Mouse (Mus musculus) embryonic facial prominence, embryonic 11.5 days (tissue): Measurements from ENCODE around the gene Evx1. TPM values are rescaled to one million over a fixed set of nuclear protein-coding genes. Genes with fewer than 3 reads are reported as not detected.
A peak's percentile ranks its signal among the peaks of the same experiment; 100 is the strongest.

Experiments used
- ATAC-seq: fragments of 200-750 bp; cut with Nextera tagmentation; replicated peaks from 2 replicates; pipeline ENCODE4 v1.8.0; 2017; ENCODE audit warnings: low read depth; ENCODE audit not compliant: insufficient number of reproducible peaks, low FRiP score, low TSS enrichment
- DNase-seq: peaks from one replicate; pipeline ENCODE4 v3.0.0-alpha.2; 2015; ENCODE audit warnings: low spot score
- H3K27ac ChIP-seq: fragments of 300-500 bp; sonication (generic); replicated peaks from 2 replicates; pipeline ENCODE4 v1.5.1; 2014; ENCODE audit warnings: mild to moderate bottlenecking, low read depth, low read length, control low read depth
- H3K27me3 ChIP-seq: fragments of 300-500 bp; sonication (generic); 2 replicates; pipeline ENCODE4 v1.6.1; 2014; ENCODE audit warnings: mild to moderate bottlenecking, low read length, moderate library complexity, mixed read lengths; ENCODE audit not compliant: control insufficient read depth, insufficient read depth
- H3K36me3 ChIP-seq: fragments of 300-500 bp; sonication (generic); replicated peaks from 2 replicates; pipeline ENCODE4 v1.6.1; 2014; ENCODE audit warnings: low read depth, mild to moderate bottlenecking, low read length, moderate library complexity, mixed read lengths; ENCODE audit not compliant: control insufficient read depth, insufficient read depth
- H3K4me1 ChIP-seq: fragments of 300-500 bp; sonication (generic); 2 replicates; pipeline ENCODE4 v1.6.1; 2014; ENCODE audit warnings: low read length, mixed read lengths; ENCODE audit not compliant: control insufficient read depth, insufficient read depth
- H3K4me2 ChIP-seq: fragments of 300-500 bp; sonication (generic); 2 replicates; pipeline ENCODE4 v1.6.1; 2014; ENCODE audit warnings: low read depth, mild to moderate bottlenecking, control low read depth, low read length, moderate library complexity
- H3K4me3 ChIP-seq: fragments of 300-500 bp; sonication (generic); 2 replicates; pipeline ENCODE4 v1.5.1; 2014; ENCODE audit warnings: low read depth, low read length, control low read depth
- H3K9ac ChIP-seq: fragments of 300-500 bp; sonication (generic); replicated peaks from 2 replicates; pipeline ENCODE4 v1.6.1; 2014; ENCODE audit warnings: mild to moderate bottlenecking, control low read depth, low read length
- H3K9me3 ChIP-seq: fragments of 300-500 bp; sonication (generic); replicated peaks from 2 replicates; pipeline ENCODE4 v1.6.1; 2016; ENCODE audit warnings: mild to moderate bottlenecking, low read length, inconsistent platforms, mixed read lengths; ENCODE audit not compliant: control insufficient read depth
- WGBS: fragments of 180-500 bp; shearing (Covaris S2); extraction: QIAGEN DNeasy Blood & Tissue Kit; methylation state at CpG from one replicate; pipeline ENCODE4 v1.1.7; 2014; 5-methylcytosine and 5-hydroxymethylcytosine counted together
- polyA plus RNA-seq: library from polyadenylated mRNA; unstranded; fragments of >200 nt; fragmentation: Nextera tagmentation; extraction: Ambion mirVana; gene quantifications from 2 replicates; pipeline ENCODE4 v1.2.1, GENCODE M21; 2014

Gene Evx1
- polyA plus RNA-seq, 1 experiment from 2014 or later: 0.22 TPM

DNA sequence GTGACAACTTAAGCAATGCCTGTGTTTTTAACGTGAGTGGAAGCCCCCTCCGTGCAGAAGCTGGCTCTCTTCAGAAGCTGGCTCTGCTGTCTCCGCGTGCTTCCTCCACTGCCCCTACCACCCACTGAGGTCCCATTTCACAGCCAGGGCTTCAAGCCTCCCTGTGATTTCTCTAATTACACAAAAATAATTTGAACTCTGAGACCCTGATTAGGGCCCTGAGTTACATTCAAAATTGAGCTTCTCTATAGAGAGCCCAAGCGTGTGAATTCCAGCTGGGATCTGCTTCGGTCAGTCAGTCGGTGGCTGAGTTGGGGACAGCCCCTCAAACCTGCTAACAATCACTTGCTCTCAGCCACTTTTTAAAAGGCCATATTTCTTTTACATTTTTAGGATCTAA lies 45.0 kb upstream of the Evx1 start:
- H3K4me3 ChIP-seq: no peak overlapping the region
- H3K36me3 ChIP-seq: no peaks in the 10 kb centered on the region
- no peak overlapping the region for H3K4me2 ChIP-seq
- H3K9ac ChIP-seq: no peak overlapping the region
- WGBS: 3% methylated on average over 7 of the region's 7 CpGs
- no peak overlapping the region for H3K27ac ChIP-seq
- H3K27me3 ChIP-seq: peaks cover 87% of the 10 kb centered on the region
- H3K4me1 ChIP-seq: no peaks in the 10 kb centered on the region
- ATAC-seq: no peak
- no peak for DNase-seq
- no peaks in the 10 kb centered on the region for H3K9me3 ChIP-seq

DNA sequence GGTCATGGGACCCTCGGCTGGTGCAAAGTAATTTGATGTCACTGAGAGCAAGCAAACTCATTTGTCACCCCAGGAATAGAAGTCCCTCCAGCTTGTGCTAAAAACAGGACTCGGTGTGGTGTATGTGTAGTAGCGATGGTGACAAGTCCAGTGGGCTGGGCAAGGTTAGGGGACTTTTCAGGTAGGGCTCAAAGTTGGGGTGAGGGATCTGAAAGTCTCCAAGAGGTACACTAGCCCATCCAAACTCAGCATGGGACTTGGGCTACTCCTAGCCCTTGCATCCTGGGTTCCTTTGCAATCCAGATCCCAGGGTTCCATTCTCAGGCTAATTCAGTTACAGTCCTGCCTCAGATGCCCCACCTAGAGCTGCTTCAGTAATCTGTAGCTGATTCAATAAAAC lies 44.5 kb upstream of the Evx1 start:
- Histone ChIP-seq H3K36me3 (no peaks in the 10 kb centered on the region), H3K4me2 (no peak overlapping the region), H3K27ac (no peak overlapping the region), H3K4me1 (no peaks in the 10 kb centered on the region), H3K27me3 (peaks cover 89% of the 10 kb centered on the region), H3K9ac (no peak overlapping the region), H3K4me3 (no peak overlapping the region), H3K9me3 (no peaks in the 10 kb centered on the region)
- ATAC-seq (no peak), DNase-seq (no peak)
- WGBS: 0% methylated on average over 3 of the region's 3 CpGs

DNA sequence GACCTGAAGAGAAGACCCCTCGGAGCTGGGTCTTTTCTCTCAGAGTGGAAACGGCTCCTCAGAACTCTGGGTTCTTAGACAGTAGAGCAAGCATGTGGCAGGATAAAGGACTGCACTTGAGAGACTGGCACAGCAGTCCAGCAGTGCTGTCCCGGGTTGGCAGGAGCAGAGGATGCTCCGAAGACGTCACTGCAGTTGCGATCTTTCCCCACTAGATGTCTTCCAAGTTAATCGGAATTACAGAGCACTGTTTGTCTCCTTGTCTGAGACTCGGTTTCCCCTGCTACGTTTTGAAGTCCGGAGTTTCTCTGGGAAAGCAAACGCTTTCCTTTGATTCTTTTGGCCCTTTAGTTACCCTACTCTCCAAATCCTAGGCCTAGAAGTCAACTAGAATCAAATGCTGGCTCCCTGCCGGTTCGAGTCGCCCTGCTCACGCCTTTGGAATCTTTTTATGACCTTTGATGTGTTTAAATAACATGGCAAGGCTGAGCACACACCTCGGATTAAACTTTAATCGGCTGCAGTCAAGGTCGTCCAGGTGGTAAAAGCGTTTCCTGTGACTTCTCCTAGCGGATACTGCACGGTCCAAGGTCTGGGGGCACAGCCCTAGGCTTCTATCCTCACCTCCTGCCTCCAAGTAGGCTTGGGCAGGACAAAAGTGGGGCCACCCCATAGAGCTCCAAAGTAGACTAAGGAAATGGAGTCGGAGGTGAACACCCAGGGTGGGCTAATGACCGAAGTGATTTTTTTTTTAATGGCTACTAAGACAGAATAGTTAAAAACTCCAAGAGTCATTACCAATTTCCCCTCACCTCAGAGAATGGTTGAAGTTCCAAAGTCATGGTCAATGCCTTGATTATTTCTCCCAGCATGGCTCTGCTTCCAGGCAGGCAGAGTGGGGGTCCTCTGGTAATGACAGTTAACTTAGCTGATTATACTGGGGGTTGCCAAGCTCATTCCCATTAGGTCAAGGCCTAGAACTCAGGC lies 42.5 kb upstream of the Evx1 start:
- Histone ChIP-seq H3K9ac (no peak overlapping the region), H3K4me2 (no peak overlapping the region), H3K36me3 (no peaks in the 10 kb centered on the region), H3K9me3 (no peaks in the 10 kb centered on the region), H3K4me3 (no peak overlapping the region), H3K4me1 (no peaks in the 10 kb centered on the region), H3K27me3 (peaks cover 88% of the 10 kb centered on the region), H3K27ac (no peak overlapping the region)
- 5% methylated on average over 23 of the region's 23 CpGs for WGBS
- DNase-seq (peak; percentile 83), ATAC-seq (0 out of 2 replicates have a peak, but pooled peaks have one; percentile 39)

DNA sequence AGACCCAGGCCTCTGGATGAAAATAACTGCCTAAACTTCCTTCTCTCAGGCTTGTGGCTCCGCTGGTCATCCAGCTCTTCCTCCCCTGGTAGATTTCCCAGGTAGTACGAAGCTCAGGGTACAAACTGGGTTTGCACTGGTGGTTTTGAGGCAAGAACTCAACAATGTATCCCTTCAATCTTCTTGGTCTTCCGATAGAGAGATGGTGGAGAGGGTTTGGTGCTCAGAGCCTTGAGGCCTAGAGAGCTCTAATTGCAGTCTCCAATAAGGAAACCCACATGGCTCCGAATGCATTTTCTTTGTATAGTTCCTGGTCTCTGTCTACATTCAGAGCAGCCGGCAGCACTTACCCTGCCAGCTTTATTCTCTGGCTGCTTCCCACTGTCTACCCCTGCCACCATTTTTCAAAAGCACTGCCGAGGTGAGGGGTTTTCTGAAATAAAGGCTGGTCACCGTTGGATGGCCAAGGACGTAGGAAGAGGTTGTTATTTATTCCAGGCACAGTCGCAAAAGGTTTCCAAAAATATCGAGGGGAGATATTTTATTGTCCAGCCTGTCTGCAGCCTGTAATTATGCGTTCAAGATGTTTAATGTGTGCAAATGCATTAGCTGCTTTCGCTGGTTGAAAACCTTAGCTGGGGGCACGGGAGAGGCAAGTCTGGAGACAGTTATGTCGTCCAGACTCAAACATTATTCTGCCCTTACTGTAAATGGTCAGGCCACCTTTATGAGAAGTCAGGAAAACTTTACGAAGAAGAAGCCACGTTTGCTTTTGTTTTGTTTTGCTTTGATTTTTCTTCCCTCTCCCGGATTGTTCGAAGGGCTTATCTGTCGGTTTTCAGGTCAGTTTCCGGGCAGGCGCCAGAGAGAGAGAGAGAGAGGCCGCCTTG lies 40.3 kb upstream of the Evx1 start:
- 3% methylated on average over 22 of the region's 22 CpGs for WGBS

DNA sequence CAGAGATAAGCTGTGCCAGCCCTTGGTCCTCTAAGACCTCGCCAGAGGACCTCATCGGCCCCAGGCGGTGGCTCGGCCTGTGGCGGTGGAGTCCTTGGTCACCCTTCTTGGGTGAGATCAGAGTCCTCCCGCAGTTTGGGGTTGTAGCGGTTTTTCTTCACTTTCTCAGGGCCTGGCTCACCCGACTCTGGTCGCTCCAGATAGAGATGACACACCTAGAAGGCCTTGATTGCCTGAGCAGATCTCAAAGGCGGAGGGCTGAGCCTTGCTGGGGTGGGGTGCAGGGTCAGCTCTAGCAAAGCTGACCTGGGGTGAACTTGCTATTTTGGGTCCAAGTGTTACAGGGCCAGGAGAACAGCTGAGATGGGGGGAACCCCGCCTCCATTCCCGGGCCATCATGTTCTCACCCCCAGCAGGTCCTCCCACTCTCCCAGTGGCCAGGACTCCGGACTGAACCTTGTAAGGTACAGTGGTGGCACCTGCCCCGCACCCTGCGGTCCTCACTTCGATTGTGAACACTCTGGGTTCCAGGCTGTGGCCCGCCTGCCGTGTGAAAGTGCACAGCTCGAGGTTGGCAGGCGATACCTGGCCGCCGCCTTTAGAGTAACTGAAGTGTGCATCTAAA lies 39.5 kb upstream of the Evx1 start:
- Histone ChIP-seq H3K9me3 (no peaks in the 10 kb centered on the region), H3K4me1 (no peaks in the 10 kb centered on the region), H3K27ac (no peak overlapping the region), H3K36me3 (no peaks in the 10 kb centered on the region), H3K4me2 (no peak overlapping the region), H3K4me3 (no peak overlapping the region), H3K27me3 (peaks cover 88% of the 10 kb centered on the region), H3K9ac (no peak overlapping the region)
- ATAC-seq (no peak), DNase-seq (no peak)
- 2% methylated on average over 22 of the region's 22 CpGs for WGBS

More for the DNA sequence above, 40.3 kb upstream of the Evx1 start:
- no peak overlapping the region for H3K4me3 ChIP-seq
- no peaks in the 10 kb centered on the region for H3K9me3 ChIP-seq
- H3K27me3 ChIP-seq: peaks cover 92% of the 10 kb centered on the region
- H3K36me3 ChIP-seq: no peaks in the 10 kb centered on the region
- no peaks in the 10 kb centered on the region for H3K4me1 ChIP-seq
- no peak overlapping the region for H3K27ac ChIP-seq
- H3K4me2 ChIP-seq: no peak overlapping the region
- DNase-seq (no peak), ATAC-seq (no peak)
- no peak overlapping the region for H3K9ac ChIP-seq

DNA sequence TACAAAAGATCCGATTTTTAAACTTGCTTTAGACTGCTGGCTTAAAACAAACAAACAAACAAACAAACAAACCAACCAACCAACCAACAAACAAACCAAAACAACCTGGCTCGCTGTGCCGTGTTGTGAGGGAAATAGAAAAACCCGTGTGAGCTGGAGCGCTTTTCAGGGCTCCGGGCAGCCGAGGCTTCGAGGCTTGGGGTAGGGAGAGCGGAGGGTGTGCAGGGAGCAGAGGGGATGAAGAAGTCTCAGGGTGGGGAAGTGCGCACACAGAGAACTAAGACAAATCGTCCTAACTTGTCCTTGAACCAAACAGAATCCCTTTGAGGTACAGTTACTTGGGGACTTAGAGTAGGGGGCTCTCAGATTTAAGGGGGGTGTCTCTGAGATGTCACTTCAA lies 38.7 kb upstream of the Evx1 start:
- DNase-seq: no peak
- no peak overlapping the region for H3K9ac ChIP-seq
- under 1% methylated on average over 11 of the region's 11 CpGs for WGBS

DNA sequence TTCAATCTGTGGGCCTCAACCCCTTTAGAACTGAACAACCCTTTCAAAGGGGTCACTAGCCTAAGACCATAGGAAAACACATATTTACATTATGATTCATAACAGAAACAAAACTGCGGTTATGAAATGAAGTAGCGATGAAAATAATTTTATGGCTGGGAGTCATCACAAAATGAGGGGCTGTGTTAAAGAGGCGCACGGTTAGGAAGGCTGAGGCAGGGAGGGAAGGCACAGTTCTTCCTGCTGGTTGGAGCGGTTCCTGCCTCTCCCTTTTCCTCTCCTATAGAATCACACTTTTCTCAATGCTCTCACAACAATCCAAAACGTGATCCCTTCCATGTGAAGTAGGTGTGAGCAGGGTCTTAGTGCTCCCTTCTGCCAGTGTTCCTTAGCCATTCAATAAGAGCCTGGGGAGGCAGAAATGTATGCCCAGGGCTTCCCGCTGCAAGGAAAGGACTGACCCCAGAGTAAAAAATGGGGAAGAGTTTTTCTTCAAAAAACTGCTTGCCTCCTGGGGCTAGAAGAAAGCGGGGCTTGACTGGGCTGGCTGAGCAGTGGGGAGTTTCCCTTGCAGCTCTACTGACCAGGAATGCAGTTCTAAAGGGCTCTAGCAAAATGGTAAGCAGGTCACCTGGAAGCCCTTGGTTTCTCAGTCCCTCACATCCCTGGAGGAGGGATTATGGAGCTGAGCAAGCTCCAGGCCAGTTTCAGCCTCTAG lies 37.6 kb upstream of the Evx1 start:
- no peaks in the 10 kb centered on the region for H3K36me3 ChIP-seq
- H3K27me3 ChIP-seq: peaks cover 70% of the 10 kb centered on the region
- no peak overlapping the region for H3K27ac ChIP-seq
- no peak overlapping the region for H3K9ac ChIP-seq
- no peaks in the 10 kb centered on the region for H3K4me1 ChIP-seq
- no peak for ATAC-seq
- H3K9me3 ChIP-seq: no peaks in the 10 kb centered on the region
- no peak overlapping the region for H3K4me3 ChIP-seq
- WGBS: 5% methylated on average over 8 of the region's 8 CpGs
- no peak overlapping the region for H3K4me2 ChIP-seq
- no peak for DNase-seq

More for the DNA sequence above, 38.7 kb upstream of the Evx1 start:
- H3K4me3 ChIP-seq: no peak overlapping the region
- no peak overlapping the region for H3K4me2 ChIP-seq
- no peaks in the 10 kb centered on the region for H3K36me3 ChIP-seq
- no peak overlapping the region for H3K27ac ChIP-seq
- no peak for ATAC-seq
- H3K27me3 ChIP-seq: peaks cover 80% of the 10 kb centered on the region
- no peaks in the 10 kb centered on the region for H3K9me3 ChIP-seq
- no peaks in the 10 kb centered on the region for H3K4me1 ChIP-seq
